Mouse (Mus musculus) skeletal muscle tissue, adult 2 months (tissue): ENCODE results near the gene Bpifb4.

ENCODE experiments used
- DNase-seq: peaks from one replicate; pipeline ENCODE4 v3.0.0-alpha.2; 2012; ENCODE audit warnings: low read depth, low spot score

The Bpifb4 gene

GRCm38 (mm10) chr2:153937843-153938242, at the start of gene Bpifb4:
TSS of gene Bpifb4 (plus strand) at chr2:153938212.
- DNase-seq, result no peak

GRCm38 (mm10) chr2:153899111-153899510, 38.9 kb upstream of the Bpifb4 start:
- DNase-seq, result no peak

- DNase-seq, result no peak
Observed at GRCm38 (mm10) chr2:153900088-153900487, 37.9 kb upstream of the Bpifb4 start, which contains the start of gene Bpifb6. TSS of gene Bpifb6 (plus strand) at chr2:153900388.

- DNase-seq, result no peak
Observed at GRCm38 (mm10) chr2:153902726-153903125, 35.3 kb upstream of the Bpifb4 start.

DNA sequence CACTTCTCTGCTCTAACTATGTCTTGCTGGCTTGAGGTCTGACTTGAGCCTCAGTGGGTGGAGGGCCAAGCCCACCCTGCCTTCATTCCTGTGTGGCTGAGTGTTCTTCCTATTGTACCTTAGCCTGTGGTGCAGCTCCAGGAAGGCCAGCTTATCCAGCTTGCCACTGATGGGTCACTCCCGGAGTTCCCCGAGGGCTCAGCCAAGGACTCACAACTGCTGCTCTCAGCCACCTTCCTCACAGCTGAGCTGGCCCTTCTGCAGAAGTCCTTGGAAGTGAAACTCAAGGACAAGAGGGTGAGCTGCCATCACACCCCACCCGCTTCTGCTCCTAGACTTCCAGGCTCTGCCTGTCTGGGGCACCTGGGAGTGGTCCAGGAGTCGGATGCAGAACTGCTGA, 31.4 kb upstream of the Bpifb4 start:
- DNase-seq, result no peak

- peak; percentile 18 for DNase-seq
Observed at GRCm38 (mm10) chr2:153914151-153914550, 23.9 kb upstream of the Bpifb4 start.

- DNase-seq, result no peak
Observed at GRCm38 (mm10) chr2:153917930-153918329, 20.1 kb upstream of the Bpifb4 start, which contains the start of gene Bpifb3. TSS of gene Bpifb3 (plus strand) at chr2:153918230.

- DNase-seq, result no peak
Observed at GRCm38 (mm10) chr2:153921246-153921645, 16.8 kb upstream of the Bpifb4 start.

GRCm38 (mm10) chr2:153929871-153930413, 8.1 kb upstream of the Bpifb4 start:
- peak; percentile 7 for DNase-seq

GRCm38 (mm10) chr2:153931125-153931524, 6.9 kb upstream of the Bpifb4 start:
- no peak for DNase-seq

- DNase-seq, result no peak
Observed at GRCm38 (mm10) chr2:153933311-153933710, 4.7 kb upstream of the Bpifb4 start.

GRCm38 (mm10) chr2:153935348-153935747, 2.7 kb upstream of the Bpifb4 start:
- no peak for DNase-seq

DNA sequence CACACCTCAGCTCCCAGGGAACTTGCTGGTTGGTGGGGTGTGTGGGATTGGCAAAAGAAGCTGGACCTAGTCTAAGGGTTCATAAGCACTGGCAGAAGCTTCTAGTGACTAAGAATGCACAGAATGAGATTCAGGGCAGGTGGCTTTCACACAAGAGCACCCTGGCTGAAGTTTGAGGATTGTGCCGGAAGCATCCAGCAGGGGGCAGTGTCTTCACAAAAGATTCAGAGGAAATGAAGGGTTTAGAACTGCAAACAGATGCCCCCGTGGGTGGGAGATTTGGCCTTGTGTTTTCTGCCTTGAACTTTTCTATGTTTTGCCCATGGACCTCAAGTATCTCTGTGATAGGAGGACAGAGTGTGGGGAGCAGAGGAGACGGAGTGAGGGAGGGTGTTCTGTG, 5.5 kb downstream of the Bpifb4 start:
- DNase-seq, result no peak

DNA sequence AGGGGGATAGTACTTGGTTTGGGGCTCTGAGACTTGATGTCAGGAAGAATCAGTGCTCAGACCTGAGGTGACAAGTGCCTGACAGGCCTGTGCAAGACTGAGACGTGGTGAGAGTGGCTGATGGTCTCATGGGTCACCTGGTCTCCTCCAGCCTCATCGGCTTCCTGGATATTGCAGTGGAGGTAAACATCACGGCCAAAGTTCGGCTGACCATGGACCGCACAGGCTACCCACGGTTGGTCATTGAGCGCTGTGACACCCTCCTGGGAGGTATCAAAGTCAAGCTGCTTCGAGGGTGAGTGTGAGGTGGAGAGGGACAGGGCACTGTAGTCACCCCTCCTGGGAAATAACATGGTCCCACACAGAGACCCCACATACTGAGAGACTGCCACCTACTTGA, 6.6 kb downstream of the Bpifb4 start:
- DNase-seq, result no peak

- DNase-seq, result no peak
Observed at GRCm38 (mm10) chr2:153952897-153953296, 14.9 kb downstream of the Bpifb4 start.

DNA sequence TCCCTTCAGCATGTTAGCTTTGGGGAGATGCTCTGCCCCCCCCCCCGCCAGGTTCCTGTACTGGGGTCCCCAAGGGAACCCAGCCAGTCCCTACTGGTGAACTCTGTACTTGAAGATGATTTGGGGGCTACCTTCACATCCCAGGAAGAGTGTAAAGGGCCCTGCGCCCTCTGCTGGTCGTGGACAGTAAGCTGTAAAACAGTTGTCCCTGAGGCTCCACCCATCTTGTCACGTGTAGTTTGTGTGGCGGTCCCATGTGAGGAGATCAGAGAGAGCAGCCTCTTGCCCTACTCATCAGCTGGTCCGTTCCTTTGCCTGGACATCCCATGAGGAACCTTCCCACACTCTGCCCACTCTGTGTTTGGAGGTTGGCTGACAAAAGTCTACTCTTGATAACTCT, 15.8 kb downstream of the Bpifb4 start:
- no peak for DNase-seq

DNA sequence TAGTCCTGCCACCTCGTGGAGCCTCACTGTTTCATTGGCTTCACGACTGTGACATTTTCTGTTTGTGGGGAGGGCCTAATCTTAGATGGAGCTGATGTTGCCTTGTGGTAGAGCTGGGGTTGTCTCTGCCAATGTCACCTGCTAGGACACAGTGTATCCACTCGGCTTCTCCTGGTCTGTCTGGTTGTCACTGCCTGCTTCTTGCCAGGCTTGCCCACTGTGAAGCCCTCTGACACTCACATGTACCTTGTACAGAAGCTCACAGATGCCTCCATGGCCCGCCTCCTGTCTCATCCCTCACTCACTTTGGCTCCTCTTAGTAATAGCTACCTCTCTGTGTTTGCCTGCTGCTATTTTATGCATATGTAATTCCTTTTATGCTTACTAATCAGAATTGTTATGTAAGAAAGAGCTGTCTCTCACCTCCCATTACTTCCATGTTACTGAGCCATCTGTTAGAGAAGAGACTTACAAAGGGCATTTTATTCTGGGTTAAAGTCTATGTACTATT, 24.9 kb downstream of the Bpifb4 start:
- DNase-seq, result no peak

DNA sequence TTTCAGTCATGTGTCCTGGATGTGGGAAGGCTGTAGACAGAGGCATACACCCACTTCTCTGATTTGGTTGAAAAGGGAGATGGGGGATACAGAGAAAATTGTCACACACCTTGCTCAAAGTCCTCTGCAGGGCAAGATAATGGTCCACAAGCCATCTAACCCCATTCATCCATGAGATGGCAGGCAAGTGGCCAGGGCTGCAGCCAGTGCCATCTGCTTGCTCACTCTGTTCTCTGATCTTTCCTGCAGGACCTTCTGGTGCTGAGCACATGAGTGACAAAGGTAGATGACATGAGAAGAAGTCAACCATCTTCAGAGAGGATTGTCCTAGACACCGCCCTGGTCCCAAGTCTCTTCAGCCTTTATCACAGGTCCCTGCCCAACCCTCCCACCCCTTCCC, 25.3 kb downstream of the Bpifb4 start:
- no peak for DNase-seq

GRCm38 (mm10) chr2:153970221-153970620, 32.2 kb downstream of the Bpifb4 start:
- no peak for DNase-seq

- no peak for DNase-seq
Observed at GRCm38 (mm10) chr2:153974582-153974981, 36.6 kb downstream of the Bpifb4 start, which contains the start of gene Bpifa6. TSS of gene Bpifa6 (plus strand) at chr2:153974945.

DNA sequence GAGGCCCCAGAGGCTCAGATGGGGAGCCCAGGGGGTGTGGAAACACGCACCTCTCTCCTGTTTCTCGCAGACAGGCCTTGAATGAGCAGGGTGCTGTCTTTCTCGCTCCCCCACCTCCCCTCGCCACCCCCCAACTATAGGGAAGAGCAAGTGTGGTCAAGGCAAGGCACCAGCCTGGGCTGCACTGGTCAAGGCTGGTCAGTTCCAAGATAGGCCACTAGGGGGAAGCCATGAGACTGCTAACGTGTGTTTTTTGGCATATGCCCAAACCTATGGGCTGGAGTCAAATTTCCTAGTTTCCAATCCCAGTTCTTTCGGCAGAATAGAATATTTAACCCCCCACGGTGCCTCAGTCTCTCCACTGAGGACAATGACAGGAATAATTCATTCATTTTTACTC, 57.8 kb downstream of the Bpifb4 start:
- DNase-seq, result peak; percentile 37

GRCm38 (mm10) chr2:154000501-154000900, 62.5 kb downstream of the Bpifb4 start:
- DNase-seq, result no peak

DNA sequence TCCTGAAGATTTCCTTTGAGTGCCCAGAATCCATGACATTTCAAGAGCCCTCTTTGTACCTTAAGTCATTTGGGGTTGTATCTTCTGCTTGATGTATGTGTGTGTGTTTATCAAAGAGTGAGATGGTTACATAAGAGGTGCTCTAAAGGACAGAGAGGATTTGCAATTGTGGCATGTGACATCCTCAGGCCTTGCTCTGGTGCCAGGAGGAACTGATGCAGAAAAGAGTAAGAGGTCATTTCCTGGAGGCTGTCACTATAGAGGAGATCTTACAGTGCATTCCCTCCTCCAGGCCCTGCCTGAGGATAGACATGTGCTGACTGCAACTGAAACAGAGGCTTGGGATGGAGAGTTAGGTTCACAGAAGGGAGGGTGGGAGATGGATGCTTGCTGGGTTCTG, 63.0 kb downstream of the Bpifb4 start:
- DNase-seq, result no peak

DNA sequence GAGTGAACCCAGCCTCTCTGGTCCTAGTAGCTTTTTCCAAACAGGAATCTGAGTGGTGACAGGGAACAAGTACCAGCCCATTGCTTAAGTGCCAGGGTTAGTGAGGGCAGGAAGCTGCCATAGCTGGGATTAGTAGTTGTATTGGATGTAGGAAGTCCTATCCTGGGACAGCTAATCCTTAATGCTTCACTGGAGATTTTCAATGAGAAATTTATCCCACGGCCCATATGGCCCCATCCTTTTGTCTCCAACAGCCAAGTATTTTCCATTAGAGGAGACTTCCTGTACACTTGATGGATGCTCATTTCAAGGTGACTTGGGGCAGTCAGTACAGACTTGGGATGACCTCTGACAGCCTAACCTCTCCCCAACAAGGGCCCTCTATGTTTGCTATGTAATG, 66.4 kb downstream of the Bpifb4 start:
- DNase-seq, result no peak
